Mouse (Mus musculus) bone marrow, adult 2 months (tissue): Measurements from ENCODE around the gene Tmem255b.

Experiments used
- CTCF ChIP-seq: fragments of 200-500 bp; IDR thresholded peaks from 2 replicates; pipeline ENCODE4 v1.5.1; 2011; ENCODE audit warnings: low read length, control low read depth; ENCODE audit not compliant: control insufficient read depth, insufficient read depth
- POLR2A ChIP-seq: fragments of 200-500 bp; IDR thresholded peaks from 2 replicates; pipeline ENCODE4 v1.6.1; 2011; ENCODE audit warnings: low read depth, mild to moderate bottlenecking, control low read depth, low read length, borderline replicate concordance; ENCODE audit not compliant: control insufficient read depth

- TF ChIP-seq CTCF: no peak
- no peak for TF ChIP-seq POLR2A
Observed at GRCm38 (mm10) chr8:13461085-13461765, 26.2 kb downstream of the Tmem255b start.
